Mouse (Mus musculus) kidney, adult 2 months (tissue): ENCODE results near the gene Hk2.

Experiments used
- CTCF ChIP-seq: fragments of 200-500 bp; conservative IDR thresholded peaks from 2 replicates; pipeline ENCODE4 v1.5.1; 2011; ENCODE audit warnings: low read depth, mild to moderate bottlenecking, control low read depth, low read length, moderate library complexity, mixed read lengths; ENCODE audit not compliant: insufficient read depth, insufficient read length
- POLR2A ChIP-seq: fragments of 200-500 bp; IDR thresholded peaks from one replicate; pipeline ENCODE4 v1.6.1; 2011; ENCODE audit warnings: low read depth, low read length, control low read depth

- no peak for TF ChIP-seq CTCF
- no peak for TF ChIP-seq POLR2A
Measured at GRCm38 (mm10) chr6:82751791-82752190, 22.5 kb downstream of the Hk2 start.
